ENCODE assay signal across 16 mouse cellular contexts in the genomic region with DNA sequence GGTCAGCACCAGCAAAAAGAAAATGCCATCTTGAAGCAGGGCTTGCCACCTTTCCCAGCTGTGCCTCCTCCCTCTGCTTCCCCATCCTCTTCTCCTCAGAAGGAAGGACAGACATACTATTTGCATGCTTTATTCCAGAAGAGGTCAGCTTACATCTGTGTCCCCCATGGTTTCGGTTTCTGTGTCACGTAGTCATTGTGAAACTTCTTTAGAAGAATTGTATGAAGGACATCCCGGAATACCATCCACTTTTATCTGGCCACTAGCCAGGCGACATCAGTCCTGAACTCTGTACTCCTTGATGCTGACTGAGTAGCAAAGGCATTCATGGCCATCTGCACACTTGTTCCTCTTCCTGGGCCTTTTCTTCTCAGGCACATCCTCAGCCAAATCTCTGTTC. TPM values are rescaled to one million over a fixed set of nuclear protein-coding genes. Genes with fewer than 3 reads are reported as not detected.
DNase-seq lines count a peak whose midpoint lies in the region; ATAC-seq and TF ChIP-seq lines count a peak whose summit lies in the region.
"Had no signal": no experiment of that assay in that cellular context is flagged by ENCODE, and none has a peak within 500 bp of the region (broad histone marks: within the 10 kb centered on the region; RNA-seq: fewer than 3 reads in every experiment).

No protein-coding gene starts in this region.

- H3K4me2 ChIP-seq in heart, embryonic 11.5 days, result no peak overlapping the region
- H3K4me2 ChIP-seq: embryonic facial prominence, embryonic 13.5 days; forebrain, embryonic 13.5 days; hindbrain, embryonic 12.5 days; liver, embryonic 15.5 days; midbrain, embryonic 12.5 days had no signal

- no peak for TF ChIP-seq CTCF in lung, adult 2 months (IDR thresholded peaks at IDR 0.05; ENCODE audit: insufficient read depth, low read length)

- H3K4me3 ChIP-seq in heart, embryonic 11.5 days (ENCODE audit: low read depth, low read length), result no peak overlapping the region
- no peak overlapping the region for H3K4me3 ChIP-seq in lung, adult 2 months (replicated peaks; ENCODE audit: extremely low read depth, low read depth, low read length)
- H3K4me3 ChIP-seq: embryonic facial prominence, embryonic 13.5 days; forebrain, embryonic 13.5 days; hindbrain, embryonic 12.5 days; liver, embryonic 15.5 days; midbrain, embryonic 12.5 days had no signal

- H3K27me3 ChIP-seq in heart, embryonic 11.5 days (ENCODE audit: control insufficient read depth, insufficient read depth, low read length), result no peaks in the 10 kb centered on the region
- H3K27me3 ChIP-seq: embryonic facial prominence, embryonic 13.5 days; forebrain, embryonic 13.5 days; hindbrain, embryonic 12.5 days; liver, embryonic 15.5 days; midbrain, embryonic 12.5 days had no signal

- ATAC-seq in heart, embryonic 11.5 days (replicated peaks; ENCODE audit: insufficient number of reproducible peaks, low FRiP score, low TSS enrichment), result no peak
- ATAC-seq in common myeloid progenitor, adult 5-6 weeks (replicated peaks; ENCODE audit: low read depth, poor library complexity, severe bottlenecking), result 0 out of 2 replicates have a peak, but pooled peaks have one; percentile 23
- peak; percentile 28 for ATAC-seq in megakaryocyte, adult 5-6 weeks (ENCODE audit: poor library complexity, severe bottlenecking)
- ATAC-seq: activated CD4-positive, CD25-positive, alpha-beta regulatory T cell, adult 4 months; forebrain, embryonic 13.5 days; intestine, embryonic 16.5 days had no signal

- no peak overlapping the region for H3K27ac ChIP-seq in heart, embryonic 11.5 days (ENCODE audit: low read depth, low read length)
- H3K27ac ChIP-seq: embryonic facial prominence, embryonic 13.5 days; forebrain, embryonic 13.5 days; hindbrain, embryonic 12.5 days; liver, embryonic 15.5 days; midbrain, embryonic 12.5 days had no signal

- H3K4me1 ChIP-seq in heart, embryonic 11.5 days (ENCODE audit: control insufficient read depth, insufficient read depth, low read length), result no peaks in the 10 kb centered on the region
- no peaks in the 10 kb centered on the region for H3K4me1 ChIP-seq in lung, adult 2 months (ENCODE audit: control insufficient read depth, insufficient read depth, low read length)
- H3K4me1 ChIP-seq: embryonic facial prominence, embryonic 13.5 days; forebrain, embryonic 13.5 days; hindbrain, embryonic 12.5 days; midbrain, embryonic 12.5 days had no signal

- peak; percentile 97 for DNase-seq in heart, adult 11 months
- DNase-seq in lung, postnatal 10 days, result peak; percentile 8
- no peak for DNase-seq in lung, adult 2 months
- no peak for DNase-seq in thymus, postnatal 14 days
- no peak for DNase-seq in spleen, postnatal 10 days (ENCODE audit: low spot score in 2 of 2)
- DNase-seq: cerebellum, postnatal 36 days had no signal

- H3K9me3 ChIP-seq in heart, embryonic 11.5 days (replicated peaks; ENCODE audit: control insufficient read depth, low read length), result no peaks in the 10 kb centered on the region
- H3K9me3 ChIP-seq: embryonic facial prominence, embryonic 13.5 days; forebrain, embryonic 13.5 days; hindbrain, embryonic 12.5 days; liver, embryonic 15.5 days; midbrain, embryonic 12.5 days had no signal

- TF ChIP-seq POLR2A in lung, adult 2 months (IDR thresholded peaks at IDR 0.05; ENCODE audit: borderline replicate concordance, extremely low read depth, low read depth, low read length), result no peak

- H3K9ac ChIP-seq in heart, embryonic 11.5 days (ENCODE audit: low read depth, low read length), result no peak overlapping the region
- H3K9ac ChIP-seq: embryonic facial prominence, embryonic 13.5 days; forebrain, embryonic 13.5 days; hindbrain, embryonic 12.5 days; liver, embryonic 15.5 days; midbrain, embryonic 12.5 days had no signal

- WGBS in heart, embryonic 11.5 days (ENCODE audit: insufficient replicate concordance), result 75% methylated on average over 4 of the region's 4 CpGs
- 56% methylated on average over 4 of the region's 4 CpGs for WGBS in lung, adult 2 months

- H3K36me3 ChIP-seq in heart, embryonic 11.5 days (ENCODE audit: control insufficient read depth, insufficient read depth, low read length), result no peaks in the 10 kb centered on the region
- H3K36me3 ChIP-seq: embryonic facial prominence, embryonic 13.5 days; hindbrain, embryonic 12.5 days; liver, embryonic 15.5 days; midbrain, embryonic 12.5 days had no signal

RNA-seq across cellular contexts. Expression of a gene that starts 47.9 kb away (rescaled TPM):
- 8.9 and 10.2 TPM in 2 replicates for polyA plus RNA-seq in heart, embryonic 11.5 days (2014; fragmentation: Nextera tagmentation; extraction: Ambion mirVana)
- polyA plus RNA-seq in lung, adult 2 months (2012; rRNA removed), result 1.1 and 1.5 TPM in 2 replicates
- total RNA-seq in common myeloid progenitor, adult 5-6 weeks (2017), result 44.7 and 57.1 TPM in 2 replicates
- total RNA-seq in megakaryocyte, adult 5-6 weeks (2015), result 4.0 and 4.2 TPM in 2 replicates
- total RNA-seq in megakaryocyte, adult 5-6 weeks (2017), result 7.9 and 8.7 TPM in 2 replicates

Comparison
In these comparisons a context has a peak if more than half of its experiments do, and no peak if none do; other contexts are left out.
1. DNase-seq: peak in heart, adult 11 months (single experiment) and lung, postnatal 10 days (single experiment); none in lung, adult 2 months (single experiment), thymus, postnatal 14 days (single experiment) and spleen, postnatal 10 days (0 of 2).